Mouse (Mus musculus) hindbrain, embryonic 16.5 days (tissue): ENCODE data around the gene Aar2. TPM values are rescaled to one million over a fixed set of nuclear protein-coding genes. Genes with fewer than 3 reads are reported as not detected.

Source experiments
- ATAC-seq: fragments of 200-750 bp; cut with Nextera tagmentation; 2 replicates; pipeline ENCODE4 v1.8.0; 2017; ENCODE audit warnings: moderate TSS enrichment, moderate library complexity
- H3K27ac ChIP-seq: fragments of 300-500 bp; sonication (generic); 2 replicates; pipeline ENCODE4 v1.5.1; 2014; ENCODE audit warnings: low read depth, mild to moderate bottlenecking, control low read depth, low read length, moderate library complexity
- H3K27me3 ChIP-seq: fragments of 300-500 bp; sonication (generic); replicated peaks from 2 replicates; pipeline ENCODE4 v1.6.1; 2014; ENCODE audit warnings: low read length; ENCODE audit not compliant: control insufficient read depth, insufficient read depth
- H3K36me3 ChIP-seq: fragments of 300-500 bp; sonication (generic); 2 replicates; pipeline ENCODE4 v1.6.1; 2014; ENCODE audit warnings: mild to moderate bottlenecking, low read length, moderate library complexity, mixed read lengths; ENCODE audit not compliant: control insufficient read depth, insufficient read depth
- H3K4me1 ChIP-seq: fragments of 300-500 bp; sonication (generic); 2 replicates; pipeline ENCODE4 v1.6.1; 2014; ENCODE audit warnings: low read depth, low read length; ENCODE audit not compliant: control insufficient read depth, insufficient read depth
- H3K4me2 ChIP-seq: fragments of 300-500 bp; sonication (generic); 2 replicates; pipeline ENCODE4 v1.6.1; 2014; ENCODE audit warnings: mild to moderate bottlenecking, low read length, control low read depth, moderate library complexity
- H3K4me3 ChIP-seq: fragments of 300-500 bp; sonication (generic); 2 replicates; pipeline ENCODE4 v1.5.1; 2014; ENCODE audit warnings: mild to moderate bottlenecking, low read length, control low read depth, moderate library complexity
- H3K9ac ChIP-seq: fragments of 300-500 bp; sonication (generic); 2 replicates; pipeline ENCODE4 v1.6.1; 2014; ENCODE audit warnings: low read depth, mild to moderate bottlenecking, control low read depth, low read length, moderate library complexity
- H3K9me3 ChIP-seq: fragments of 300-500 bp; sonication (generic); 2 replicates; pipeline ENCODE4 v1.6.1; 2014; ENCODE audit warnings: mild to moderate bottlenecking, low read length, moderate library complexity; ENCODE audit not compliant: control insufficient read depth
- WGBS: fragments of 180-500 bp; shearing (Covaris S2); extraction: QIAGEN DNeasy Blood & Tissue Kit; methylation state at CpG from one replicate; pipeline ENCODE4 v1.1.7; 2014; 5-methylcytosine and 5-hydroxymethylcytosine counted together
- polyA plus RNA-seq: library from polyadenylated mRNA; unstranded; fragments of >200 nt; fragmentation: Nextera tagmentation; extraction: Ambion mirVana; gene quantifications from 2 replicates; pipeline ENCODE4 v1.2.1, GENCODE M21; 2015

Aar2 gene
- polyA plus RNA-seq, 1 experiment from 2014 or later = 44.5 TPM

DNA sequence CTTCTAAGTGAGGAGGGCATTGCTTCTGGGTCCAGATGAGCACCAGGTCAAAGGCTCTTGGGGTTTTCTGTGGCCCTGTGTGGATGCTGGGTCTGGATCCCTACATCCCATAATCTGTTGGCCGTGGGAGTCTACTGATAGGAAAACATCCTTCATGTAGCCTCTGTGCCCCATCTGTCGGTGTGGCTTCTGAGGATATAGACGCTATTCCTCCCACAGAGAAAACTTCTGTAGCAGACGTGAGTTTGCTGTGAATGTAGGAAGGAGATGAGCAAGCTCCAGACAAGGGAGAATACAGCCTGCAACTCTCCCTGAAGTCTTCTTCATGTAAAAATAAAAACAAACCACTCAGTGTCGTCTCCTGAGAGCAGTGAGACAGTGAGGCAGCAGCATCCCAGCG is 29.1 kb upstream of the Aar2 start:
- Histone ChIP-seq H3K4me3 (no peak overlapping the region), H3K4me2 (no peak overlapping the region), H3K4me1 (no peaks in the 10 kb centered on the region), H3K9ac (no peak overlapping the region), H3K36me3 (peaks cover 18% of the 10 kb centered on the region), H3K27ac (no peak overlapping the region), H3K27me3 (no peaks in the 10 kb centered on the region), H3K9me3 (no peaks in the 10 kb centered on the region)
- ATAC-seq = no peak
- 89% methylated on average over 6 of the region's 6 CpGs for WGBS

- H3K4me2 ChIP-seq = no peak overlapping the region
- 86% methylated on average over 5 of the region's 5 CpGs for WGBS
- H3K9ac ChIP-seq = no peak overlapping the region
- H3K36me3 ChIP-seq = peaks cover 14% of the 10 kb centered on the region
- H3K27ac ChIP-seq = no peak overlapping the region
- no peaks in the 10 kb centered on the region for H3K9me3 ChIP-seq
- no peak overlapping the region for H3K4me3 ChIP-seq
- ATAC-seq = no peak
- no peaks in the 10 kb centered on the region for H3K4me1 ChIP-seq
- no peaks in the 10 kb centered on the region for H3K27me3 ChIP-seq
These were observed 27.8 kb upstream of the Aar2 start for GRCm38 (mm10) chr2:156519584-156519983.

DNA sequence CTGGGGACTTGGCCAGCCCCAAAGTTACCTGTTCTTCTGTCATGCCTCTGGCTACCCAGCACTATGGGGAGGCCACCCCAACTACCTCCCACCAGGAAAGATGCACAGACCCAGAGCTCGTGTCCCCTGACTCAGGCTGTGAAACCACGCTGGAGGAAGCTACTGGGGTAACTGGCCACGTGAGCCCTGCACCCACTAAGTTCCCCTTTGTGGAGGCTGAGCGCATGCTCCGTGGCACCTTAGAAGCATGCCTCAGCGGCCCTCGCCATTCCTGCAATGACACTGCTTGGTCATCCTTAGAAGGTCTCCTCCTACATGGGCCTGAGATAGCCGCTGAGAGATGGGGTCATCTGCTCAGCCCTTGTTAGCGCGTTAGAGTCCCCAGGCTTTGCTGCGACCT is 24.4 kb upstream of the Aar2 start:
- no peaks in the 10 kb centered on the region for H3K9me3 ChIP-seq
- no peak for ATAC-seq
- peaks cover 11% of the 10 kb centered on the region for H3K36me3 ChIP-seq
- no peak overlapping the region for H3K4me2 ChIP-seq
- H3K9ac ChIP-seq = no peak overlapping the region
- no peak overlapping the region for H3K4me3 ChIP-seq
- H3K27me3 ChIP-seq = no peaks in the 10 kb centered on the region
- H3K27ac ChIP-seq = no peak overlapping the region
- 87% methylated on average over 11 of the region's 11 CpGs for WGBS
- no peaks in the 10 kb centered on the region for H3K4me1 ChIP-seq

GRCm38 (mm10) chr2:156524078-156524477 is 23.3 kb upstream of the Aar2 start:
- Histone ChIP-seq H3K4me2 (no peak overlapping the region), H3K27me3 (no peaks in the 10 kb centered on the region), H3K9me3 (no peaks in the 10 kb centered on the region), H3K4me3 (no peak overlapping the region), H3K27ac (no peak overlapping the region), H3K9ac (no peak overlapping the region), H3K36me3 (peaks cover 13% of the 10 kb centered on the region), H3K4me1 (no peaks in the 10 kb centered on the region)
- peak; percentile 29; the same call in 1 of the 2 replicates for ATAC-seq
- WGBS = 35% methylated on average over 3 of the region's 3 CpGs

DNA sequence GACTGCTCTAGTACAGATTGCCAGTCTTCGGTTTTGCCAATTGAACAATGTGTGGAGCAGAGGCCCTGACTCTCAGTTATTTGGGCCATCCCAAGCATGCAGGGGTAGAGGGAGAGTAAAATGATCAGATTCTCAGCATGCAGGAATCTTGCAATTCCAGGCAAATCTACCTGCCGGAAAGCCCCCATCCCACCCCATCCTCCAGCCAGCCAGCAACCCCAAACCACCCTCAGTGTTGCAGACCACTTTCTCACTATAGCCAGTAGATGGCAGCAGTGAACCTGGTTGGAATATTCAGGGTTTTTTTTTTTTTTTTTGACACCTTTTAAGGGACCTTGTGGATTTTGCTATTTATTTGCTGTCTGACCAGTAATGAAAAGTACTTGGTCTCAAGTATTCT is 17.7 kb upstream of the Aar2 start:
- Histone ChIP-seq H3K4me1 (no peaks in the 10 kb centered on the region), H3K4me3 (no peak overlapping the region), H3K9me3 (no peaks in the 10 kb centered on the region), H3K27ac (no peak overlapping the region), H3K27me3 (no peaks in the 10 kb centered on the region), H3K4me2 (no peak overlapping the region), H3K9ac (no peak overlapping the region), H3K36me3 (peaks cover 32% of the 10 kb centered on the region)
- ATAC-seq = no peak
- WGBS = 55% methylated on average over 2 of the region's 2 CpGs

DNA sequence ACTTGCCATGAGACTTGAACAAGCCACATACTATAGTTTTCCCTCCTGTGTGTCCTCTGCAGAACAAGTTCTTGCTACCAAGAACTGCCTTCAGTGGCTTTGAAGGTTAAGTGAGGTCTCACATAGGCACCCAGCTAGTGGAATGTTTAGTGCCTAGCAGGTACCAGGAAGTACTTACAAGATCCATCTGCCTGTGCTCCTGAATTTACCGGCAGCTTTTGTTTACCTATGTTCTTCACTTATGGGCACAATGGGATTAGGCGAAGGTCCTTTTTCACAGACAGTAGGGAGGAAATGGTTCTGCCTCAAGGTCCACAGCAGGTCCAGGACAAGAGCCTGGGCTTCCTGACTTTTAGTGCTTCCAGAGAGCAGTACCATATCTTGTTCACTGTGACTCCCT is 14.2 kb upstream of the Aar2 start:
- no peak for ATAC-seq
- Histone ChIP-seq H3K27ac (no peak overlapping the region), H3K36me3 (peaks cover 31% of the 10 kb centered on the region), H3K9me3 (no peaks in the 10 kb centered on the region), H3K27me3 (no peaks in the 10 kb centered on the region), H3K4me3 (no peak overlapping the region), H3K9ac (no peak overlapping the region), H3K4me2 (no peak overlapping the region), H3K4me1 (no peaks in the 10 kb centered on the region)
- 89% methylated on average over 2 of the region's 2 CpGs for WGBS

GRCm38 (mm10) chr2:156538817-156539555 is 8.4 kb upstream of the Aar2 start:
- H3K36me3 ChIP-seq = peaks cover 18% of the 10 kb centered on the region
- ATAC-seq = no peak
- no peak overlapping the region for H3K9ac ChIP-seq
- H3K4me1 ChIP-seq = no peaks in the 10 kb centered on the region
- H3K4me3 ChIP-seq = no peak overlapping the region
- H3K9me3 ChIP-seq = no peaks in the 10 kb centered on the region
- H3K27me3 ChIP-seq = no peaks in the 10 kb centered on the region
- WGBS = 88% methylated on average over 7 of the region's 7 CpGs
- H3K27ac ChIP-seq = no peak overlapping the region
- no peak overlapping the region for H3K4me2 ChIP-seq

DNA sequence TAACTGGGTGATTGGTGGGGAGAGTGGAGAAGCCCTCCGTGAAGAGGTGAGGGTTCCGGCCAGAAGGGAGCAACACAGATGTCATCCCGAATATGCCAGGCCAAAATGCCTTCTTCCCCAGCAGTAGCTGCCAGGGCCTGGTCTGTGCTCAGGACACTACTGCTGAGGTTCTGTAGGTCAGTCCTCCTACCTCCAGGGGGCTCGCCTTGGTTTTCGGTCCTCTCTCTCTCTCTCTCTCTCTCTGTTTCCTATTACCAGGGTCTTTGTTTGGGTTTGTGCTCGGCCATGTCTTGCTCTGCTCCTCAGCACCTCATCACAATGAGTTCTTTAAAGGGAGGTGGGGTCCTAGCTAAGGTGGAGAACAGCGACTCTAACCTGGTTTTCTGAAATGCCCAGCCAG is 6.4 kb upstream of the Aar2 start:
- Histone ChIP-seq H3K4me2 (no peak overlapping the region), H3K27ac (no peak overlapping the region), H3K9me3 (no peaks in the 10 kb centered on the region), H3K4me1 (no peaks in the 10 kb centered on the region), H3K4me3 (no peak overlapping the region), H3K27me3 (no peaks in the 10 kb centered on the region), H3K9ac (no peak overlapping the region), H3K36me3 (peaks cover 10% of the 10 kb centered on the region)
- ATAC-seq = no peak
- whole genome bisulfite sequencing = 87% methylated on average over 7 of the region's 7 CpGs

DNA sequence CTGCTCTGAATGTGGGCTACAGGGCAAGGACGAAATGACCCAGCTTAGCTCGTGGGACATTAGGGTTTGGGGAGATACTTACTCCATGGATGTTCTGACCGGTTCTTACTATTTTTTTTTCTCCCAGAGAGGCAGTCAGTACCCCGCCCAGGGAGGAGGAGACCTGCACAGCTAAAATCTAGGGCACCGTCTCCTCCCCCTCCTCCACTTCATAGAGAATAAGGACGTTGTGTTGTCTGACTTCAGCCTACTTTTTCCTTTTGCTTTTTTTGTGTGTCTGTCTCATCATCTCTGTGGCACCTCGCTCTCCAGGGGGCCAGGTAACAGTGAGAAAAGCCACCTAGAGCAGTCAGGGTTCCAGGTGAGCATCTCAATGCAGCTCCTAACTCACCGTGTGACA is 5.0 kb upstream of the Aar2 start:
- ATAC-seq = no peak
- Histone ChIP-seq H3K9me3 (no peaks in the 10 kb centered on the region), H3K9ac (no peak overlapping the region), H3K36me3 (peaks cover 10% of the 10 kb centered on the region), H3K27ac (no peak overlapping the region), H3K4me1 (peaks cover 4% of the 10 kb centered on the region), H3K4me2 (no peak overlapping the region), H3K27me3 (no peaks in the 10 kb centered on the region), H3K4me3 (no peak overlapping the region)
- 77% methylated on average over 8 of the region's 8 CpGs for WGBS
